Mouse (Mus musculus) embryo, embryonic 9.5 days (tissue): ENCODE data around the gene Robo1.

Experiments used
- DNase-seq: peaks from one replicate; pipeline ENCODE4 v3.0.0-alpha.2; 2017; ENCODE audit errors: extremely low spot score

The Robo1 gene

GRCm38 (mm10) chr16:72307537-72308330, at the start of gene Robo1:
Gene Robo1, plus strand, starts transcription at chr16:72308306.
- no peak for DNase-seq

DNA sequence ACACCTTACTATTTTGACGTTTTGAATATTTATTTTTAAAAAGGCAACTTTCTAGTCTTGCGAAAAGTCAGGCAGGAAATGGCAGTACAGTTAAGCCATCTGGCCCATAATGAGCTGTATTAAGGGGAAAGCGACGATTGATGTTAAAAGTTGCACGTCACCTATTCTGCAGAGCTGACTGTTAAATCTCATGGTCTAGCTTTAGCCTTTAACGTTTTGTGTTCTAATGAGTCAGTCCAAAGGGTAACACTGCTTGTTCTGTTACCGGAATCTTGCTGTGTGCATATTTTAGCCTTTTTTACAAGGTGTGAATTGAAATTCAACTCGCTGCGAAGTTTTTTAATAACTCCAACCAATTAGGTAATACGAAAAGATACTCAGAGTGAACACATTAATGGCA, 40.3 kb upstream of the Robo1 start:
- no peak for DNase-seq

DNA sequence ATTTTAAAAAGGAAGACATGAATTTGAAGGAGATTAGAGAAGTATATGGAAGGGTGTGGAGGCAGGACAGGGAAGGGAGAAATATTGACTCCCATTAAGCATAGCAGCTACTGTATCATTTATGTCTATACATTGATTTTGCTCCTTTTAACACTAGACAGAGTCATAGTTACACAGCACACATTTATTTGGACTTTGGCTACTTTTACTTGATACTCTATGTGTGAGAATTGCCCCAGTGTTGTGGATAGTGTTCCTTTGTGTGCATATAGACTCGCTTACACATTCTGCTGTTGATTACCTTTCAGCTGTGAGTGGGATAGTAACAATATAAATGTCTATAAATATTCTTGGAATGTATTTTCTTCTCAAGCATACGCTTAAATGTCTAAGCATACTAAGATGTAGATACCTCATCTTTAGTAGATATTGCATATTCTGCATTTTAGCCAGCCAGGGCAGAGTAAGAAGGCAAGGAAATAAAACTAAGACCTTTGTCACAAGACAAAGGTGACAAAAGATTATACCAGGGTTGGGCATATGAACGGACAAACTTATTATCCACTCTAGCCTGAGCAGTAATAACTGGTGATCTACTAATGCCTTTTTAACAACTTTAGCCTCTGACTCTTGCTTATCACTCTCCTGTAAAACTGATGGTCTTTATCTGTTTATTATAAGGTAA, 31.6 kb upstream of the Robo1 start:
- no peak for DNase-seq

- DNase-seq, result no peak
Observed at GRCm38 (mm10) chr16:72308331-72308668, 194 bp downstream of the Robo1 start.

DNA sequence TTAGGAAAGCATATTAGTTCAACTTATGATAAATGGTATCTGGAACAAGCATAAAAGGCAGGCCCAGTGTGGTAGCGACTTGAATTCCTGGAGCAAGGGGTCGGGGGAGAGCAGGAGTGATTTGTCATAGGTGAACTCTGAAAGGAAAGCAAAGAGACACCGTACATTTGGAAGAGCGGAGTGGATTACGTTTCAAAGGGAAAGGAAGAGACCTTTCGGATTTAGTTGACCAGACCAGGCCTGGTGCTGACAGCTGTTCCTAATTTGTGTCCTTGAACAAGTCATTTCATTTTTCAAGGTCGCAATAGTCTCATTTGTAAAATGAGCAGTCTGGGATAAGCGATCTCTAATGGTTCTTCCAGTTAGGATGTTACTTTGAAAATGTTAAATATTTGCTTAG, 19.2 kb downstream of the Robo1 start:
- peak; percentile 8 for DNase-seq

- no peak for DNase-seq
Observed at GRCm38 (mm10) chr16:72328579-72328978, 20.5 kb downstream of the Robo1 start.

DNA sequence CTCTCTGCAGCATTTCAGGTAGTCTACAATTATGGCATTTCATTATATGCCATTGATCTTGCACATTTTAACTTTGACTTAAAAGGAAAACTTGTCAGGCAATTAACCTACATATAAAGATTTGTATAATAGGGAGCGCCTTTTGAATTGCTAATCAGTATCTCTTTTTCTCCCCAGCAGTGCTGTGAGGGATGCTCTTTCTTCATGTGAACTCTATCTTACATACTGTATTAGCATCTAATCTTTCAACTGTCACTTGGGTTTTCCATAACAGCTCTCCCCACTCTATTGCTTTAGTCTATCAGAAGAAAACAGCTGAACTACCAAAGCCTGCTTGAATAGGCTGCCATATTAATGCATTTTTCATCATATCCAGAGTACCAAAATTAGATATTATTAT, 29.7 kb downstream of the Robo1 start:
- DNase-seq, result no peak

GRCm38 (mm10) chr16:72350422-72350821, 42.3 kb downstream of the Robo1 start:
- no peak for DNase-seq

GRCm38 (mm10) chr16:72356515-72357357, 48.6 kb downstream of the Robo1 start:
- DNase-seq, result peak; percentile 13

DNA sequence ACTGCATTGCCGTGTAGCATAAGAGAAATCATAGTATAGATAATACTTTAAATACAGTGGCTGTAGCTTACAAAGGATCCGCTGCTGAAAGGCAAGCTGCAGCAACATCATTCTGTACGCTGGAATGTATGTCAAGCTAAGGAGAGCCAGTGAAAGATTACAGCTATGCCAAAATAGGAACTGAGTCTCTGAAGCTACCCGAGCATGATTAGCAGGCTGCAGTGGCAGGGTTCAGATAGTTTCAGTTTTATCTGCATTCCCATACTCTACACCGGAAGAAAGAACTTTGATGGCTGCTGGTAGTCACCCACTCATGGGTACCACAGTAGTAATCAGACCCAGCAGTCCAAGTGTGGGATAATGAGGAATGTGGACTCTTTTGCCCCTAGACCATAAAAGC, 68.8 kb downstream of the Robo1 start:
- no peak for DNase-seq

- no peak for DNase-seq
Observed at GRCm38 (mm10) chr16:72381819-72382218, 73.7 kb downstream of the Robo1 start.

- no peak for DNase-seq
Observed at GRCm38 (mm10) chr16:72383566-72383965, 75.5 kb downstream of the Robo1 start.

GRCm38 (mm10) chr16:72393512-72393911, 85.4 kb downstream of the Robo1 start:
- DNase-seq, result no peak

GRCm38 (mm10) chr16:72398811-72399210, 90.7 kb downstream of the Robo1 start:
- no peak for DNase-seq

GRCm38 (mm10) chr16:72402381-72402780, 94.3 kb downstream of the Robo1 start:
- peak; percentile 12 for DNase-seq

DNA sequence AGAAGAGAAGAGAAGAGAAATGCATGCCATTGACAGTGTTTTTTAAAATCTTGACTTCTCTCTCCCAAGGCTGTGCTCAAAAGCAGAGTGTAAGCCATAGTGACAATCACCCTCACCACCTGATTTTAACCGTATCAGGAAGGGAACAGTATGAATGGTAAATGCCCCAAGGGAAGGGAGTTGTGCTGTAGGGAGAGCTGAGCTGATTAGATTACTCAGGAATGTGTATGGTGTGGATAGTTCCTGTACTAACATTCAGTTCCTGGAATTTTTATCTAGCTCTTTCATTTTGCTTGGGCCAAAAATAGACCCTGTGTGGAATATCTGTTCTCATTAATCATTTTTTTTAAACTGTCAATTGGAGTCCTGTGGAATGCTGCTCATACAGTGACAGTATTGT, 101.7 kb downstream of the Robo1 start:
- DNase-seq, result no peak

GRCm38 (mm10) chr16:72411669-72412270, 103.7 kb downstream of the Robo1 start:
- no peak for DNase-seq

DNA sequence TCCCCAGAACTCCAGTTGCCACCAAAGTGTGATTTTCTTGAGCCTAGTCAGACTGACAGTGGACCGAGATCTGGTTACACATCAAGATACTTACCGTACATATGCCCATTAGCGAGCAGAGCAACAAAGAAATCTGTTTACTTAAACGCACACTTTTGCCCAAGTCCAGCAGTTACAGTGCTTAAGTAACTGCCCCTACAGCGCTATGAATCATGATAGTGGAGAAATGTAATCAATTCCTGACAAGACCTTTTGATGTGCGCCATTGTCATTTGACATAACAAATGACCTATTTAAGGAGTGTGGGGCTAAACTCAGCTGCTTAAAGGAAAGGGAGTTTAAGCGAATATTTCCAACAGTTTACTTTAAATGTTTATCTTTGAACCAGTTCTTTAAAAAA, 104.8 kb downstream of the Robo1 start:
- DNase-seq, result no peak

- DNase-seq, result no peak
Observed at GRCm38 (mm10) chr16:72419328-72420066, 111.4 kb downstream of the Robo1 start.

DNA sequence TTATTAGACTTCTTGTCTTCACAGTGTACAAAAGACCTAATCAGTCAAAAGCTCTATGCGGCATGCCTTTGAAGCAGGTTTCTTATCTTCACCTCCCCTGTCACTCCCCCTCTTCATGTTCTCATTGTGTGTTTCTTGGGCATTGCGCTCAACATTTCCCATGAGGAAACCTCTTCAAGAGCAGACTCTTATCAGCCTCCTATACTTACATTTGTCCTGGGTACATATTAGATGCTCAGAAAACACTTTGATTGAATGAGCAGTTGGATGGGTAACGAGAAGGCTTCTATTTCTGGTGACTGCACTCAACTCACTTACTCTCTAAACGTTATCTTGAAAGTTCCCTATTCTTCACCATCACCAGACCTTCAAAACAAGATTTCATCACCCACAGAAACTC, 114.3 kb downstream of the Robo1 start:
- DNase-seq, result no peak

GRCm38 (mm10) chr16:72434396-72434795, 126.3 kb downstream of the Robo1 start:
- no peak for DNase-seq
